Mouse (Mus musculus): ENCODE results near the gene Zfp219.

DNA sequence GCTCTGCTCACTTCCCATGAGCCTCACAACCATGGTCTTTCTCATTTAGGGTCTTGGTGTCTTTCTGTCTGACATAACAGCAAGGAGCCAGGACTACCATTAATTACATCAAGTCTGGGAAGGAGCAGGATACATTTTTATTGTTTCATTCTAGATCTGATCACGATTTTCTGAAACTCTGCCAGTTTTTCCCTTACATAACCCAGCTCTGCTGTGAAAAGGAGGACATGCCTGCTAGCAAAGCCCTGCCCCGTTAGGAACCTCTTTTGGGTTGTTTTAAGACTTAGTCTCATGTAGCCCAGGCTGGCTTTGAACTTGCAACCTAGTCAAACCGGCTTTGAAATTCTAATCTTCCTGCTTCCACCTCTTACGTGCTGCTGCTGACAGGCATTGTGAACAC lies 39.4 kb upstream of the Zfp219 start:
- TF ChIP-seq CTCF (conservative IDR thresholded peaks at IDR 0.05; ENCODE audit: low read length) (no peak), NANOG (IDR thresholded peaks at IDR 0.05; ENCODE audit: borderline replicate concordance, low read length) (no peak)
